Mouse (Mus musculus) retina, embryonic 14.5 days (tissue): Measurements from ENCODE around the gene Ppm1m.

ENCODE experiments used
- DNase-seq: peaks from one replicate; pipeline ENCODE4 v3.0.0-alpha.2; 2015; ENCODE audit warnings: low spot score

The Ppm1m gene

GRCm38 (mm10) chr9:106216971-106217370, 17.4 kb upstream of the Ppm1m start:
- DNase-seq = no peak

- no peak for DNase-seq
Observed at GRCm38 (mm10) chr9:106215341-106216125, 16.0 kb upstream of the Ppm1m start.

DNA sequence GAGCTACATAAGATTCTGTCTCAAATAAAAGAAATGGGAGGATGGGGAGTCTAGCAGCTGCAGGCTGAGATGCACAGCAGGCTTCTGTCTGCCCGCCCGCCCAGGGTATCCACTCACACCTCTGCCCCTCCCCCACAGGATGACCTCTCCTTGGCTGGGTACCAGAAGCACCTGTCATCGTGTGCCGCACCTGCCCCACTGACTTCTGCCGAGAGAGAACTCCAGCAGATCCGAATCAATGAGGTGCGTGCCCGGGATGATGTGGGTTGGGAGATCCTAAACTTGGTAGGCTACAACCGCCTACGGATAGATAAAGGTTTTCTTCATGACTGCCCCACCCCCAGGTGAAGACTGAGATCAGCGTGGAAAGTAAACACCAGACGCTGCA, 13.0 kb upstream of the Ppm1m start:
- DNase-seq = no peak

DNA sequence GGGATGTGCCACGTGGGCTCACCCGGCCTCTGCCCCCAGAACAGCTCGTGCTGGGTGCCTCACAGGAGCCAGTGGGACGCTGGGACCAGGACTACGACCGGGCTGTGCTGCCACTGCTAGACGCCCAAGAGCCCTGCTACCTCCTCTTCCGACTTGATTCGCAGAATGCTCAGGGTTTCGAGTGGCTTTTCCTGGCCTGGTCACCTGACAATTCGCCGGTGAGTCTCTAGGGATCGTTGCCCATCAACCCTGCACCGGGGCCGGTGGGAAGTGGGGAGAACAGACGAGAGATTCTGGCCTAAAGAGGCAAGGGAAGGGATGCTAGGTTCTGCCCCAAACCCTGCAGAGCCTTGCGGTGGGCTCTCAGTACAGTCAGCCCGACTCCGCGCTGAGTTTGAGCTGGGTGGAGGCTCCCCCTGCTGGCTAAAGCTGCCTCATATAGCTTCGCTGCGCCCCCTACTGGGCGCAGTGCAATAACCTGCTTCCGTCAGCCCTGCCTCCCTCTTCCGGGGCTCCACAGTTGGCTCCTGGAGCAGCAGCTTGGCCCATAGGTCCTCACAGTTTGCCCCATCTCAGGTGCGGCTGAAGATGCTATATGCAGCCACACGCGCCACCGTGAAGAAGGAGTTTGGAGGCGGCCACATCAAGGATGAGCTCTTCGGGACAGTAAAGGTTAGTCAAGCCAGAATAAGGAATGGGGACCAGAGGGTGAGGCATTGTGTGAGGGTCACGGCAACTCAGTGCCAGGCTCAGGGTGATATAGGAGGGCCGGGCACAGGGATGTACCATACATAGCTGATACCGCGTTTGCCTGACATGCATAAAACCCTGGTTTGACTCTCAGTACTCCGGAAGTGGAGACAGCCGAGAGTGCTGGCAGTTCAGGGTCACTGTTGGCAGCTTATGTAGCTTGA, 12.4 kb upstream of the Ppm1m start:
- DNase-seq = peak; percentile 99

GRCm38 (mm10) chr9:106210853-106211609, 11.5 kb upstream of the Ppm1m start:
- DNase-seq = no peak

GRCm38 (mm10) chr9:106209954-106210353, 10.4 kb upstream of the Ppm1m start:
- DNase-seq = no peak

DNA sequence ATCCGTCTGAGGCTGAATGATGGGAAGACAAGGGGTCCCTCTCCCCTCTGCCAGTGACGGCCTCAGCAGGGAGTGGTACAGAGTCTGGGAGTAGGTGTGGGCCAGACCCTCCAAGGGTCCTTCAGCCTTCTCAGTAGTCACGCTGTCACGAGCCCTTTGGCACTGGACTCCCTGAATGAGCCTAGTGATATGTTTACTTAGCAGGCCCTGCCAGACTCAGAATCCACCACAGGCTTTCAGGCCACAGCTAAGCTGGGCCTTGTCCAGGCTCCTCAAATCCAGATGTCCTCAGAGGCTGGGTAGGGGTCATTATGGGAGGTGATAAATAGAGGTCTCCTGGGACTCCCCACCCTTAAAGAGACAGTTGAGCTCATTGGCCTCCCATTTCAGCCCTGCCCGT, 8.6 kb upstream of the Ppm1m start:
- no peak for DNase-seq

DNA sequence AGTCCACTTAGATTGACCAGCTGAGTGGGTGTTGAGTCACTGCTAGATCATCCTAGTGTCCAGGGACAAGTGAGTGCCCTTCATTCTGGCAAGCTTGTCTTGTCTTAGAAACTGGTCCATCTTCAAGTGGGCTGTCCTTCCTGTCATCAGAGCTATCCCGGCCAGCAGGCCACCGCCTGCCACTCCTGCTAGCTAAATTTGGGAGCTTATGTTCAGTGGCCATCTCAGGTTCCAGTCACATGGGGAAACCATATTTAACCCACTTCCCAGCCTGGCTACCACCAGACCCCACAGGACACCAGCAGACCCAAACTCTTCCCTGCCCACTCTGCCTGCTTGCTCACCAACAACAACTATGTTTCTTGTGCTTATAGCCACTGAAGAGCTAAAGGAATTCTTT, 7.0 kb upstream of the Ppm1m start:
- DNase-seq = no peak

- DNase-seq = no peak
Observed at GRCm38 (mm10) chr9:106205713-106206290, 6.3 kb upstream of the Ppm1m start.

GRCm38 (mm10) chr9:106203990-106204851, 4.7 kb upstream of the Ppm1m start:
- no peak for DNase-seq

- peak; percentile 93 for DNase-seq
Observed at GRCm38 (mm10) chr9:106202819-106203636, 3.5 kb upstream of the Ppm1m start, which contains the start of gene Twf2. TSS of gene Twf2 (plus strand) at chr9:106203108.

GRCm38 (mm10) chr9:106201895-106202294, 2.3 kb upstream of the Ppm1m start:
- DNase-seq = no peak

- peak; percentile 66 for DNase-seq
Observed at GRCm38 (mm10) chr9:106198962-106199458, 536 bp downstream of the Ppm1m start.

- DNase-seq = no peak
Observed at GRCm38 (mm10) chr9:106197732-106198131, 1.8 kb downstream of the Ppm1m start.

DNA sequence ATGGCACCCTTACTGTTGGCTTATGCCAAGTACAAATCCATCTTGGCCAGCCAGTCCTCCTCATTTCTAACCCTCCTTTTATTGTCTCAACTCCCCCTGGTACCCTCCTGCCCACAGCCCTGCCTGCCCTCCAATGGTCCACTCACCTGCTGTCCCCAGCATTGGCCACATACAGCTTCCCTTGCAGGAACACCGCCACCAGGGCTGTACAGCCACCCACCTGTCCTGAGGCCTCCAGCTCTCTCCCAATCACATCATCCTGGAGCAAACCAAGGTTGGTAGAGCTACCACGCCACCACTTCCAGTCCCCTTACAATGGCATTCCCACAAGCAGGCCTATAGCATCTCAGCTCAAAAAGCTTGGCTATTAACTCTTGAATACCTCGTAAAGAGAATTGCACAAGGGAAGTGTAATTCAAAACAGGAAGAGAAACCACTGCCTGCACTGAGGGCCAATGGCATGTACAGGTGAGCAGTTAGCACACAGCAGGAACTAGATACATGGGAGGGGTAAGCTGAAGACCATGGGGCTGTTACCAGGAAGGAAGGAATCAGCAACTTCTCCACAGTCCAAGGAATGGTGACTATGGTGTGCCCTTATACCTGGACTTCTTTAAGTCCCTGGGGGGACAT, 2.3 kb downstream of the Ppm1m start:
- DNase-seq = no peak

- no peak for DNase-seq
Observed at GRCm38 (mm10) chr9:106195693-106196092, 3.9 kb downstream of the Ppm1m start.

DNA sequence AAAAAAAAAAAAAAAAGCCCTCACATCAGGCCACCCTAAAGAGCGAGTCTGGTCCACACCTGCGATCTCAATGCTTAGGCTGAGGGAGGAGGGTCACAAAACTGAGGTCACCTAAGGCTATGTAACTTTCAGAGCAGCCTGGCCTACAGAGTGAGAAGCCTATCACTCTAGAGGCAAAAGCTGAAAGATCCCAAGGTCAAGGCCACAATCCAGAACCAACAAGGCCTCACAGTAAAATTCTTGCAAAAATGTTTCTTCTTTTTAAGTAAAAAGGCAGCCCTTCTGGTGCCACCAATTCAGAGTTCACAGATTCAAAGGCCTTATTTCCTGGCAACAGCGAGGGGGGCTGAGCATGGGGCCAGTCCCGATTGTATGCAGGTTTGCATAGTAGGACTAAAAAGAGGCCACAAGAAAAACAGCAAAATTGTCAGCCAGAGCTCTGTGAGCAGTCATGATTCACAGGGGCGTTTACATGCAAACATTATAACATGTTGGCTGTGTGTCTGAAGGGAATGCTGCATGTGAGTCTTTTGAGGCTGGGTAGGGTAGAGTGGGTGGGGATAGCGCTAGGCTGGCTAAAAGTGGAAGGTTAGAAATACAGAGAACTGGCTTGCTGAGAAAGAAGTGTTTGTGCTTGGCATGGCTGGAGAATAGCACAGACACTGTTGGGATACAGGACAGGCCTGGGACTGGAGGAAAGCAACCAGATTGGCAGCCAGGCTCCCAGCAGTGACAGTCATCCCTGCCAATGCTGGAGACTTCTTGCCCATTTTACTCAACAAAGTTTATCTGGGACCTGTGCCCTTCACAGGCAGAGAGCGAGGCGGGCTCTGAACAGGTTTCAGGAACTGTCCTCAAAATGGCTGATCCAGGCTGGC, 5.4 kb downstream of the Ppm1m start:
- DNase-seq = no peak

- DNase-seq = no peak
Observed at GRCm38 (mm10) chr9:106192998-106193397, 6.5 kb downstream of the Ppm1m start.
